Mouse (Mus musculus): ENCODE results near the gene Rnf150.

DNA sequence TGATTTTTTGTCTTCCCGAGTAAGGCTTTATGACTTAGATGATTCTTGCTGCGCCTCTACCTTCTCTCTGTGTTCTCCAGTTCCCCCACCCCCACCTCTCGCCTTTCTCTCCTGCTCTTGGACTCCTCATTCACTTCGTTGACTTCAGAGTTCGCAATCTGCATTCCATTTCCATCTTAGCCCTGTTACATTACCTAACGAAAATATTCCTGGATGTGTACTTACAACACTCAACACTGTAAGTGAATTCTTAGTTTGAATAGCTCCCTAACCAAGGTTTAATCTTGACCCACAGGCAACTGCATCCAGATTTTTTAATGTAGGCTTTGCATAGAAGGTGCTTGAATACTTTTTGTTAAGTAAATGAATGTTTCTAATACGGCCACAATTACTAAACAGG lies 73.0 kb downstream of the Rnf150 start:
- TF ChIP-seq CTCF (IDR thresholded peaks at IDR 0.05; ENCODE audit: low read depth, low read length) (no peak), POLR2A (IDR thresholded peaks at IDR 0.05; ENCODE audit: extremely low read depth, insufficient read depth, low read length) (no peak)

Data from liver, adult 2 months (tissue).